Mouse (Mus musculus): ENCODE measurements around the gene Coa4.
"Not testable (repeated sequence)": the region's sequence is repeated elsewhere in the genome, so short reads cannot be mapped to it uniquely, and the experiment has no call there.

Gene Coa4

DNA sequence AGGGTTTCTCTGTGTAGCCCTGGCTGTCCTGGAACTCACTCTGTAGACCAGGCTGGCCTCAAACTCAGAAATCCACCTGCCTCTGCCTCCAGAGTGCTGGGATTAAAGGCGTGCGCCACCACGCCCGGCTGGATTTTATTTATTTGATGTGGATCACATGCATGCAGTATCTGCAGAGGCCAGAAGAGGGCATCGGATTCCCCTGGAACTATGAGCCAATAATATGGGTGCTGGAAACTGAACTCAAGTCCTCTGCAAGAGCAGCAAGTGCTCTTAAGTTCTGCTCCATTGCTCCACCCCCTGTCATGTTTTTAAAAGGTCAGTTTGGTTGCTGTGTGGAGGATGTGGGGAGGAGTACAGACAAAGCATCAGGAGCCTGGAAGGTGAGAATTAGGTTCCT is 30.4 kb downstream of the Coa4 start:
- DNase-seq: not testable (repeated sequence)

DNA sequence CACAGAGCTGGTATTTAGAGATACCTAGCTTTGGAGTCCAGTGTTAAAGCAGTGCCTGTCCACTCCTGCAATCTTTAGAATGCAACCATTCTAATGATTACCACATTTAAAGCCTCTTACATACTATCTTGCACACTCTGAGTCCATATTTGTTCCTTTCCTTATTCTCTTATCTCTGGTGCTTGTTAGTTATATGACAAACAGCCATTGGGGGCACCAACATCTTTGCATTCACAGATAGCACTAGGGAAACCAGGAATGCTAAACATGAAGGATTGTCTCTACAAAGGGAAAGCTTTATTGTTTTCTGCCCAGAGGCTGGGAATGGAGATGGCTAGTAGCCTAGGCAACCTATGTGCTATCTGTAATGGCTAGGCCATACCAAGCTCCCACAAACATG is 33.0 kb downstream of the Coa4 start:
- DNase-seq: no peak

GRCm38 (mm10) chr7:100570930-100571715 is 34.3 kb downstream of the Coa4 start:
- DNase-seq: no peak

DNA sequence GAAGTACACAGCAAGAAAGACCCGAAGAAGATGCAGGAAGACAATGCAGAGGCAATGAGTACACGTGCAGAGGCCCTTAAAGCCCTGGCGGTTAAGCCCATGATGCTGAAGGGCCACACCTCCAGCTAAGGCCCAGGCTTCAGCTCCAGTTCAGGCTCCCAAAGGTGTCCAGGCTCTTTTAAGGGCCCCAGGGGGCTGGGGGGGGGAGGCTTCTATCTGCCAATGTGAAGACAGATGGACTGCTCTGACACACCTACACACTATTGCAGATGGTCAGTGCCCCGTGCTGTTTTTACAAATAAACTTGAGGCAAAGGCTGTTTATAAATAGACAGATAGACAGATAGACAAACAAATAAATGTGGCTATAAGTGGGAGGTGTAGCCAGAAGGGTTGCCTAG is 35.2 kb downstream of the Coa4 start:
- peak; percentile 76 for DNase-seq

DNA sequence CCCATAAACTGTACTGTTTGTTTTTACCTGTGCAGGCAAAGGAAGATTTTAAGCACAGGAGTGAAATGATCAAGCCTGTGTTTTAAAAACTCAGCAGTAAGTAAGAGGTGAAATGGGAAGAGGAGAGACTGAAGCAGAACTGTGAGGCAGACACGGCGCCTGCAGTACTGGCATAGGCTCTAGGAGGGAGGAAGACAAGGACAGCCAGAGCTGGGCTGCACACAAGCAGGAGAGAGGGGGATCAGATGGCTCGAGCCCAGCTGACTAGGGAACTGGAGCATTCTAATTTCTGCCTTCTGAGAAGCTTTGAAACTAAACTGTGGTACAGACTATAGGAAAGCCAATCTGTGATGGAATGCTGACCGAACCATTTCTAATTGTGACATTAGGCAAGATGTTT is 35.8 kb downstream of the Coa4 start:
- DNase-seq: no peak

DNA sequence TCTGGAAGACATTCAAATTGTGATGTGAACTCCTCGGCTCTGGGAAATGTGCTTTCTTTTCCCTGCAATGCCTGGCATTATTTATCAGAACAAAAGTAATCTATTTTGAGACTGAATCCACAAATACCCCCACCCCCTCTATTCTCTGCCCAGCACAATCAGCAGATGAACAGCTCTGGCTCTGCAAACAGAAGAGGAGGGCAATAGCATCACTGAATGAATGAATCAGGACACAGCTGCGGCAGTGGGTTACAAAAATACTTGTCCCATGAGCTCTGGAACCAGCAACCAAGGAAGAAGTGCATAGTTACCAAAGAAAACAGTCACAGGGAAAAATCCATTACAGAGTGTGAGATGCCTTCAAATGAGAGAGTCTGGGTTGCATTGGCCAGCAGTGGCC is 41.9 kb downstream of the Coa4 start:
- no peak for DNase-seq

- DNase-seq: no peak
Observed at GRCm38 (mm10) chr7:100582235-100582634, 45.4 kb downstream of the Coa4 start.

- peak; percentile 92 for DNase-seq
Observed at GRCm38 (mm10) chr7:100582727-100583236, 45.9 kb downstream of the Coa4 start.

DNA sequence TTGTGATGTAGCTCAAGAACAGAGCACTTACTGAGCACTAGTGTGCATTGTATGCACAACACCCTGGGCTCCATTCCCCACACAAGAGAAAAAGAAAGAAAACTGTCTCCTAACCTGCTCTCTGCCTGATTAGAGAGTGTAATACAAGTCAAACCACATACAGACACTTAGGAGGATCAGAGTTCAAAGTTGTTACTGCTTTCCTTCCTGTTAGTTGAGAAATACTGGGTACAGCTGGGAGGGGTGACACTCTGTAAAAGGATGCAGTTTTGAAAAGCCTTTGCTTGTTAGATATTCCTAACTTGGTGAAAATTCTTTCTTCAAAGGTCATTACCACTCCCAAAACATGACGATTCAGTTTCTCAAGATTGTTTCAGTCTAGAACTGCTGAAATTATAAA is 52.9 kb downstream of the Coa4 start:
- DNase-seq: no peak
